Mouse (Mus musculus) monocyte, adult 5-6 weeks (primary cell): ENCODE measurements around the gene Mcl1. TPM values are rescaled to one million over a fixed set of nuclear protein-coding genes. Genes with fewer than 3 reads are reported as not detected.
"Not testable (repeated sequence)": the region's sequence is repeated elsewhere in the genome, so short reads cannot be mapped to it uniquely, and the experiment has no call there.

Source experiments
- ATAC-seq: fragments of 153-309, 156-312 bp; replicated peaks from 2 replicates; pipeline ENCODE4 v1.8.0; 2017; ENCODE audit warnings: mild to moderate bottlenecking; ENCODE audit not compliant: low TSS enrichment, insufficient number of reproducible peaks, severe bottlenecking, poor library complexity, low FRiP score
- total RNA-seq: library from RNA; stranded (forward); fragments of 200-1000, 200-491, 200-594 nt; gene quantifications from 3 replicates; pipeline ENCODE4 v1.2.3, GENCODE M21; 2017

The Mcl1 gene
- total RNA-seq, 1 experiment from 2014 or later = 973 TPM

GRCm38 (mm10) chr3:95662724-95663449 lies 4.3 kb downstream of the Mcl1 start:
- ATAC-seq = no peak

- ATAC-seq = no peak
Measured at GRCm38 (mm10) chr3:95663486-95663885, 4.9 kb downstream of the Mcl1 start.

- no peak for ATAC-seq
Measured at GRCm38 (mm10) chr3:95663969-95664608, 5.5 kb downstream of the Mcl1 start.

GRCm38 (mm10) chr3:95664940-95665352 lies 6.4 kb downstream of the Mcl1 start:
- ATAC-seq = no peak

- ATAC-seq = no peak
Measured at GRCm38 (mm10) chr3:95666124-95666844, 7.7 kb downstream of the Mcl1 start.

GRCm38 (mm10) chr3:95667521-95667920 lies 8.9 kb downstream of the Mcl1 start:
- no peak for ATAC-seq

- no peak for ATAC-seq
Measured at GRCm38 (mm10) chr3:95668026-95668425, 9.4 kb downstream of the Mcl1 start.

GRCm38 (mm10) chr3:95668589-95669308 lies 10.2 kb downstream of the Mcl1 start:
- peak; percentile 14 for ATAC-seq

- ATAC-seq = peak; percentile 18; the same call in 1 of the 2 replicates
Measured at GRCm38 (mm10) chr3:95669309-95669665, 10.7 kb downstream of the Mcl1 start.

GRCm38 (mm10) chr3:95670419-95670818 lies 11.8 kb downstream of the Mcl1 start:
- ATAC-seq = not testable (repeated sequence)

- no peak for ATAC-seq
Measured at GRCm38 (mm10) chr3:95671201-95671600, 12.6 kb downstream of the Mcl1 start.

- no peak for ATAC-seq
Measured at GRCm38 (mm10) chr3:95672461-95672860, 13.9 kb downstream of the Mcl1 start.

GRCm38 (mm10) chr3:95672861-95673706 lies 14.5 kb downstream of the Mcl1 start:
- ATAC-seq = no peak

GRCm38 (mm10) chr3:95673707-95674211 lies 15.2 kb downstream of the Mcl1 start:
- peak; percentile 23 for ATAC-seq

- ATAC-seq = peak; percentile 57
Measured at GRCm38 (mm10) chr3:95674236-95674635, 15.6 kb downstream of the Mcl1 start.

GRCm38 (mm10) chr3:95674812-95675211 lies 16.2 kb downstream of the Mcl1 start:
- ATAC-seq = no peak

- 0 out of 2 replicates have a peak, but pooled peaks have one; percentile 4 for ATAC-seq
Measured at GRCm38 (mm10) chr3:95675301-95676092, 16.9 kb downstream of the Mcl1 start.
